Mouse (Mus musculus) thymus, adult 2 months (tissue): ENCODE results near the gene Arntl. TPM values are rescaled to one million over a fixed set of nuclear protein-coding genes. Genes with fewer than 3 reads are reported as not detected.

Experiments used
- DNase-seq: peaks from one replicate; pipeline ENCODE4 v3.0.0; 2021
- H3K27ac ChIP-seq: fragments of 200-500 bp; 2 replicates; pipeline ENCODE4 v1.5.1; 2012; ENCODE audit warnings: low read length, control low read depth; ENCODE audit not compliant: control insufficient read depth, insufficient read depth
- H3K27me3 ChIP-seq: fragments of 200-500 bp; 2 replicates; pipeline ENCODE4 v1.6.1; 2012; ENCODE audit warnings: mild to moderate bottlenecking, low read length, moderate library complexity, mixed read lengths; ENCODE audit not compliant: control insufficient read depth, insufficient read depth
- H3K36me3 ChIP-seq: fragments of 200-500 bp; 2 replicates; pipeline ENCODE4 v1.6.1; 2012; ENCODE audit warnings: mild to moderate bottlenecking, low read length, moderate library complexity; ENCODE audit not compliant: control insufficient read depth, insufficient read depth
- H3K4me1 ChIP-seq: fragments of 200-500 bp; replicated peaks from 2 replicates; pipeline ENCODE4 v1.6.1; 2012; ENCODE audit warnings: low read length; ENCODE audit not compliant: control insufficient read depth, insufficient read depth
- H3K4me3 ChIP-seq: fragments of 200-500 bp; 2 replicates; pipeline ENCODE4 v1.5.1; 2012; ENCODE audit warnings: mild to moderate bottlenecking, low read length, control low read depth, moderate library complexity; ENCODE audit not compliant: control insufficient read depth, insufficient read depth
- CTCF ChIP-seq: fragments of 200-500 bp; IDR thresholded peaks from 2 replicates; pipeline ENCODE4 v1.5.1; 2012; ENCODE audit warnings: mild to moderate bottlenecking, control low read depth, low read length, moderate library complexity, borderline replicate concordance; ENCODE audit not compliant: control insufficient read depth, poor library complexity, insufficient read depth; ENCODE audit errors: extremely low read depth
- POLR2A ChIP-seq: fragments of 200-500 bp; IDR thresholded peaks from 2 replicates; pipeline ENCODE4 v1.6.1; 2012; ENCODE audit warnings: mild to moderate bottlenecking, low read length, control low read depth, moderate library complexity; ENCODE audit not compliant: control insufficient read depth, poor library complexity, insufficient read depth; ENCODE audit errors: extremely low read depth
- WGBS: fragments of 180-500 bp; shearing (Covaris S2); methylation state at CpG from one replicate; pipeline ENCODE4 v1.1.7; 2018; 5-methylcytosine and 5-hydroxymethylcytosine counted together
- polyA plus RNA-seq: library from polyadenylated mRNA; depleted of rRNA; stranded (reverse); fragments of >200 nt; gene quantifications from 2 replicates; pipeline ENCODE4 v1.2.3, GENCODE M21; 2012

The Arntl gene
- polyA plus RNA-seq, 1 experiment, result 43.9 TPM

- 94% methylated on average over 4 of the region's 4 CpGs for WGBS
- no peak for DNase-seq
These were observed 31.8 kb upstream of the Arntl start for GRCm38 (mm10) chr7:113175481-113175880.

GRCm38 (mm10) chr7:113178073-113178472, 29.2 kb upstream of the Arntl start:
- Histone ChIP-seq H3K4me3 (no peak overlapping the region), H3K27me3 (no peaks in the 10 kb centered on the region), H3K27ac (no peak overlapping the region), H3K4me1 (no peaks in the 10 kb centered on the region), H3K36me3 (no peaks in the 10 kb centered on the region)
- no peak for DNase-seq
- no peak for TF ChIP-seq POLR2A
- no peak for TF ChIP-seq CTCF
- 89% methylated on average over 6 of the region's 6 CpGs for WGBS

More at GRCm38 (mm10) chr7:113175481-113175880, 31.8 kb upstream of the Arntl start:
- Histone ChIP-seq H3K27me3 (no peaks in the 10 kb centered on the region), H3K4me1 (no peaks in the 10 kb centered on the region), H3K4me3 (no peak overlapping the region), H3K27ac (no peak overlapping the region), H3K36me3 (no peaks in the 10 kb centered on the region)
- no peak for TF ChIP-seq POLR2A
- no peak for TF ChIP-seq CTCF

- H3K36me3 ChIP-seq, result no peaks in the 10 kb centered on the region
- H3K4me1 ChIP-seq, result no peaks in the 10 kb centered on the region
- no peak overlapping the region for H3K4me3 ChIP-seq
- 68% methylated on average over 8 of the region's 8 CpGs for WGBS
- no peaks in the 10 kb centered on the region for H3K27me3 ChIP-seq
- TF ChIP-seq CTCF (no peak), POLR2A (no peak)
- no peak overlapping the region for H3K27ac ChIP-seq
- DNase-seq, result no peak
These were observed 23.5 kb upstream of the Arntl start for GRCm38 (mm10) chr7:113183787-113184186.

GRCm38 (mm10) chr7:113185056-113185455, 22.2 kb upstream of the Arntl start:
- TF ChIP-seq CTCF (no peak), POLR2A (no peak)
- no peak overlapping the region for H3K27ac ChIP-seq
- no peaks in the 10 kb centered on the region for H3K4me1 ChIP-seq
- no peak overlapping the region for H3K4me3 ChIP-seq
- DNase-seq, result no peak
- H3K36me3 ChIP-seq, result no peaks in the 10 kb centered on the region
- H3K27me3 ChIP-seq, result no peaks in the 10 kb centered on the region

GRCm38 (mm10) chr7:113186041-113186800, 21.0 kb upstream of the Arntl start:
- DNase-seq, result no peak
- 89% methylated on average over 10 of the region's 10 CpGs for WGBS
- no peaks in the 10 kb centered on the region for H3K36me3 ChIP-seq
- H3K4me3 ChIP-seq, result no peak overlapping the region
- H3K27me3 ChIP-seq, result no peaks in the 10 kb centered on the region
- H3K4me1 ChIP-seq, result no peaks in the 10 kb centered on the region
- TF ChIP-seq CTCF (no peak), POLR2A (no peak)
- H3K27ac ChIP-seq, result no peak overlapping the region

- TF ChIP-seq POLR2A (no peak), CTCF (no peak)
- Histone ChIP-seq H3K36me3 (no peaks in the 10 kb centered on the region), H3K27me3 (no peaks in the 10 kb centered on the region), H3K4me1 (peaks cover 2% of the 10 kb centered on the region; the same call in 1 of the 2 replicates), H3K27ac (no peak overlapping the region), H3K4me3 (no peak overlapping the region)
- WGBS, result 70% methylated on average over 2 of the region's 2 CpGs
- no peak for DNase-seq
These were observed 19.2 kb upstream of the Arntl start for GRCm38 (mm10) chr7:113188091-113188490.

- no peak overlapping the region for H3K27ac ChIP-seq
- H3K4me1 ChIP-seq, result peaks cover 2% of the 10 kb centered on the region; the same call in 1 of the 2 replicates
- no peak for TF ChIP-seq POLR2A
- no peak for TF ChIP-seq CTCF
- no peak overlapping the region for H3K4me3 ChIP-seq
- H3K27me3 ChIP-seq, result no peaks in the 10 kb centered on the region
- no peaks in the 10 kb centered on the region for H3K36me3 ChIP-seq
- no peak for DNase-seq
- 85% methylated on average over 9 of the region's 9 CpGs for WGBS
These were observed 18.7 kb upstream of the Arntl start for GRCm38 (mm10) chr7:113188566-113188965.
